Mouse (Mus musculus): ENCODE results near the gene Plek2.
A peak's percentile ranks its signal among the peaks of the same experiment; 100 is the strongest.
"Not testable (repeated sequence)": the region's sequence is repeated elsewhere in the genome, so short reads cannot be mapped to it uniquely, and the experiment has no call there.

Plek2 gene

DNA sequence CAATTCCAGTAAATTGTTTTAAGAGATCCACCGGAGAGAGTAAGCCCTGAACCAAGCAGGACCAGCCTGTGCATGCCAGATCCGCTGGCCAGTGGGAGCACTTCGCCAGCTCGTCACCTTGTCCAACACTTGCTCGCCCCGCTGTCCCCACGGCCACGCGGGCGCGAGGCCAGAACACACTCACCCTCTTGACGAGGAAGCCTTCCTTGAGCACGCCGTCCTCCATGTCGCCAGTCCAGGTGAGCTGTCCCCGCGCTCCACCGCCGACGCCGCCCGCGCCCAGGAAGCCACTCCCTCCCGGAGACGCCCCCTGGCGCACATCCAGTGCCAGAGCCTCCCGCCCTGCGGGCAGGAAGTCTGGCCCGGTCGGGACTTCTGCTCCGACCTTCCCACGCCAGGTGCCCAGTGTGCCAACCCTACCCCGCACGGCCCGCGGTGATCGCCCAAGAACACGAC lies at the start of gene Plek2:
Gene Plek2 (minus strand): TSS at position 258 of the 456 bp plus-strand sequence.
- peak; percentile 57 for DNase-seq (ENCODE audit: low spot score)

- no peak for DNase-seq (ENCODE audit: low spot score)
Observed at GRCm38 (mm10) chr12:78956405-78956804, 49.6 kb upstream of the Plek2 start.

DNA sequence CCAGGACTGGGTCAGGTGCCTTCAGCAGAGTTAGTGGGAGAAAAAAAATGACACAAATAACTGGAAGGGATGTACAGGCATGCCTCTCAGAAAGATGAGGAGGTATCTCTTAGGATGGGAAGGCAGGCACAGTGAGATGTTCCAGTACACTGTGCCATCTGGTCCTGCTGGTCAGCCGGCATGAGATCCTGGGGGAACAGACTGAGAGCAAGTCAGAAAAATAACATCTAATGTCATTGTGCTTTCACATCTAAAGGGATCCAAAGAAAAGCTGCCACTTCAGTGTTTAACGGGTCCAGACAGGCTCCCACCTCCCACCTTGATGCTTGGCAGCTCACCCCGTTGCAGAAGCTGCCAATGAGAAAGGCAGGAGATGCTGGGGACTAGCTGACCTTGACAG lies 45.7 kb upstream of the Plek2 start:
- DNase-seq (ENCODE audit: low spot score): no peak

- DNase-seq (ENCODE audit: low spot score): no peak
Observed at GRCm38 (mm10) chr12:78952053-78952452, 45.3 kb upstream of the Plek2 start.

DNA sequence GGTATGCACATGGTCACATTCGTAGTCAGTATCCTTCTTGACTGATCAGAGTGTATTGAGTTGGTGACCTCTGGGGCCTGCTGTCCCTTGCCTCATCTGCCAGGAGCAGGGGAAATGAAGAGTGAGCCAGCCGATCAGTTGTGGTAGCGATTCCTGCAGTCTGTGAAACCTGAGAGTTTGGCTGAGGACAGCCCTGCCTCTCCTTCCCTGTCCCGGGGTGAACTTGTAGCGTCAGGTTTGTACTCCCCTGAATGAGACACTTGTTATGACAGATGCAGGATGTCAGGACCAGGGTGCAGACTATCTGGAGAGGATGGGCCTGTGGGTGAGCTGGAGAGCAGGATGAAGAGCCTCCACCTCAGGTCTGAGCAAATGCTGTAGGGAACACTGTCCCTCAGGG lies 40.9 kb upstream of the Plek2 start:
- DNase-seq (ENCODE audit: low spot score): no peak

DNA sequence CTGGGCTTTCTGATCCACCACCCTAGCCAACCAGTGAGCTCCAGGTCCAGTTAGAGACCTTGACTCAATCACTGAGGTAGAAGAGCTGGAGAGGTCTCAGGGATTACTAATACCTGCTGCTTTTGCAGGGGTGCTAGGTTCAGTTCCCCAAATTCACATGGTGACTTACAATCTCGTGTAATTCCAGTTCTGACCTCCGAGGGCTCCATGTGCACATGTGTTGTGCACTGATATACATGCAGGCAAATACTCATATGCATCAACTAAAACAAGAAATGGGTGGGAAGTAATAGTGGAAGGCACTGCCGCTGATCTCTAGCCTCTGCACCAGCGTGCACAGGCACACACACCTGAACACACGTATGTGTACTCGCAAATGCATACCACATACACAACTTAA lies 40.4 kb upstream of the Plek2 start:
- no peak for DNase-seq (ENCODE audit: low spot score)

DNA sequence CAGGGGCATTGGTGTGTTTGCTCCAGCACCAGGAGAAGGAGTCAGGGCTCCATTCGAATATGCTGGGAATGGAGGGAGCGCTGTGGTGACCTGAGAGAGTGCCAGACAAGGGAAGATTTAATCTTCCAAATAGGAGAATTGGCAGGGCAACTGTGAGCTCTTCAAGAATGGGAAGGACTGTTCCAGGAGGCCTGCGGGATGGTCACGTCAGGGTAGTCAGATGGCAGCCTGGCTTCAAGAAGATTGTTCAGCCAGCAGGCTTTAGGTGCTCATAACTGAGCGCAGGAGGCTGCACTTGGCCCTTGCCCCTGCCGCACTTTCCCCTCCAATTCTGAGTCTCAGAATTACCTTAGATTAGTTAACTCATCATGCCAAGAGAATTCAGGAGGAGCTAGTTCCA lies 36.2 kb upstream of the Plek2 start:
- DNase-seq (ENCODE audit: low spot score): no peak

GRCm38 (mm10) chr12:78940081-78940480 lies 33.3 kb upstream of the Plek2 start:
- DNase-seq (ENCODE audit: low spot score): no peak

- peak; percentile 81 for DNase-seq (ENCODE audit: low spot score)
Observed at GRCm38 (mm10) chr12:78939393-78940037, 32.8 kb upstream of the Plek2 start.

DNA sequence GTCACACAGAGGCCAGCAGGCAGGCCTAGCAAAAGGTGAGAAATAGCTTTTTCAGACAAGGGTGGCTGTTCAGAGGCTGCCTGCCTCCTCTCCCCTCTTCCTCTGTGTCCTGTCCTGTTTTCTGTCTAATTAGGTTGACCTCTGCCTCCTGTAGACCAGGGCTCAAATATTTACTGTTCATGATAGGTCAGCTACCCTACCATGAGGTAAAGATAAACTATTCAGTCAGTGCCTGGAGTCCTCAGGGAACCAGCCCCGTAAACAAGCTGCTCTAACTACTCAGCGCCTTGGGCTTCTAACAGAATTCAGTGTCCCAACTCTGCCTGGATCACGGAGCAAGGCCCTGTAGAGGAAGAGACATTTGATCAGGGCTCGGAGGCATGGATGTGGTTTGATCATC lies 29.7 kb upstream of the Plek2 start:
- peak; percentile 77 for DNase-seq (ENCODE audit: low spot score)

DNA sequence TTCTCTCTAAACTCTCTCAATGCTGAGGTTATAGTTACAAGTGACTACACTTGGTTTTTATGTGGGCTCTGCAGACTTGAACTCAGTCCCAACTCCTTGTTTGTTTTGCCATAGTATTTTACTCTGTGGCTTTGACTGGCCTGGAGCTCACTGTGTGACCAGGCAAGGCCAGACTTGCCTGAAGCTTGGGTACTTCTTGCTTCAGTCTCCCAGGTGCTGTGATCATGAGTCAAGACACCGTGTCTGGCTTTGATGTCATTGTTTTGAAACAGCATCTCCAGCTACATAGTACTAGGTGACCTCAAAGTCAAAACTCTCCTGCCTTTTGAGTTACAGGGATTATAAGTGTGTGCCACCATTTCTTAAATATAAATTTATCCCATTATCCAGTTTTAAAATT lies 23.1 kb upstream of the Plek2 start:
- no peak for DNase-seq (ENCODE audit: low spot score)

DNA sequence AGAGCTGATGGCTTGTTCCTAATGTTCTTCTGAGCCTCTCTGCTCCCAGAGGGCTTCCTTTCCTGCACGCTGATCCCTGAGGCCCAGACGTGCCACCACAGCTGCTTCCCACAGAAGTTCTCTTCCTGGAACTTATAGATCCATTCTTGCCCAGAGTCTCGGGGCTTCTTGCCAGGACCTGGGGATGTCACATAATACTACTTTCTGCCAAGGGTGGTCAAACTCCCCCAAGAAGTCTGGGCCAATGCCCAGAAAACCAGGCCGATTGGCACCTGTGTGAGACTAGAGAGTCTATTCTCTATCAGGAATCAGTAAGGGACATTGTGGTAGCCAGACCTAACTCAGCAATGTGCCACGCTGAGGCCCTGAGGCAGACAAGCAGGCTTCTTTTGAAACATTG lies 20.5 kb upstream of the Plek2 start:
- DNase-seq (ENCODE audit: low spot score): no peak

DNA sequence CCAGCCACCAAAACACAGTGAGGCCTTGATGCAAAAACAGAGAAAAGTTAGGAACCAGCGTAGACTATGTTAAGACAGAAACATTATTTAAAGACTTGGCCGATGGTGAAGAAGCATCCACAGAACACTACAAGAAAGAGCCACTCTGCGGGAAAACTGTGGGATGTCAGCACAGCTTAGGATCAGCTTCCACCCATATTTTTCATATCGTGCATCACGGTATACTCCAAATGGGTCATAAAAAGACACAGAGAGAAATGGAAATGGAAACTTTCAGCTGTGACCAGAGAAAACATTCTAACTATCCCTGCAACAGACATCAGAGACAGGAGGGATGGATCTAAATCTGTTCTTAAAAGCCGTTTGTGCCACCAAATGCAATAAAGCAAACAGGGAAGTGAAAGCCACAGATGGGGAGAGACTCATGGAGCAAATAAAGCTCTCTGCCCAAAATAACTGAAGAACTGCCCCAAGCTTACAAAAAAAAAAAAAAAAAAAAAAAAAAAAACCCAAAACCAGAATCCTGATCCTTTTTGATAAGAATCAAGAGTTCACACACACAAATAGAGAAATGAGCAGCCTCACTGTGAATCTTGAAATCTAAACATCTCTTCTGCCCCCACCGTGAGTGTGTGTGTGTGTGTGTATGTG lies 16.9 kb upstream of the Plek2 start:
- DNase-seq (ENCODE audit: low spot score): no peak

GRCm38 (mm10) chr12:78922977-78923376 lies 16.2 kb upstream of the Plek2 start:
- DNase-seq (ENCODE audit: low spot score): not testable (repeated sequence)

DNA sequence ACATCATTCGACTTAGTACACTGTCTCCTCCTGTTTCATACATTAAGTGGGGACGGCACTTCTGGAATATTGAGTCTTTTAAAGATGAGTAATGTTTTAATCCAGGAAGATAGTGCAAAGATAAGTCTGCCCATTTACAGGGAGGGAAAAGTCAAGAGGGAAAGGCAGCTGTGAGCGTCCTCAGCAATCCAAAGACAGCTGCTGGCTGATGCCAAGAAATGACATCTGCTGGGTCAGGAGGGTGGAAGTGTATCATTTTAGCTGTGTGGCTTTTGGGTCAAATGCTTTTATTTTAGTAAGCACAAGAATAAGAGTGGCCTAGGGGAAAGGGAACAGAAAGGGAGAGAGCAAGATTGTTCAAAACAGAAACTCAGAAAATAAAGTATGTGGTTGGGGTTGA lies 15.3 kb upstream of the Plek2 start:
- no peak for DNase-seq (ENCODE audit: low spot score)

DNA sequence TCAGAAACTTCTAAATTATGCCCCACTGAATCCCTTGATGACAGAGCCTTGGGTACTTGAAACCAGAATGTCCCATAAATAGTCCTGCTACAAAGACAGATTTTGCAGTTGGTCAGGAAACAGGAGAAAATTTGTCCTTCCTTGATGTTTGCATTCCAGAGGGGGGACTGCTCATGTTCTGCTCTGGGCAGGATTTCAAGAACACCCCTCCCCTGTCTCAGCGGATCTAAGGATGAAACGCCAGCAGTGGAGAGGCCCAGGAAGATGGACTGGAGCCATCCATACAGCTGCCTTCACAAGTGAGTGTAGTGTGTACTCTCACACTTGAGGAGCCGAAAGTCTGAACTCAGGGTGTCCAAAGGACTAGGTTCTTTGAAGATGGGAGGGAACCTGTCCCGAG lies 14.7 kb upstream of the Plek2 start:
- DNase-seq (ENCODE audit: low spot score): no peak

DNA sequence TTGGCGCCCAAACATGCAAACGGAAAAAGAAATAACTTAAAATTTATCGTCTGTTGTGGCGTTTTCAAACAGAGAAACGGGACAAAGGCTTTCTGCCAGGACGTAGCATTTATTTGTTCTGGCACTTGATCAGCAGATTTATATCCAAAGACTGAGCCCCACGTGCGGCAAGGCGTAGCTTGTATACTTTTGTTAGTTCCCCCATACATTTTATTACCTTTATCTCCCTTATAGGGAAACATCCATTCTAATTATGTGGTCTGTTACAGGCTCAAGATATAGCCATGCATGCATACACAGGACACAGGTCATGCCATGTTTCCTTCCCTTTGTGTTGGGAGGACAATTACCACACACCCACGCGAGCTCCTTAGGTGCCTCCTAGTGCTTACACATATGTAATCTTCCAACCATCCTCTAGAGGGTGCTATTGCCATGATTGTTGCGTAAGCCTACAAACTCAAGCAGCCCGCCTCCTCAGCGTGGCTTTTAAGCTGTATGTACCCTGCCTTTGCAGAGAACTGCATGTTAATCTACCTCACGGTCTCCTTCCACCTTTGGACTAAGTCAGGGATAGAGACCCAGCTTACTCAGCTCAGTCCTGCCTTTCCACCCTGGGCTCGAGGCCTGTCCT lies 12.4 kb upstream of the Plek2 start:
- peak; percentile 51 for DNase-seq (ENCODE audit: low spot score)

- DNase-seq (ENCODE audit: low spot score): peak; percentile 84
Observed at GRCm38 (mm10) chr12:78918227-78919078, 11.7 kb upstream of the Plek2 start.

DNA sequence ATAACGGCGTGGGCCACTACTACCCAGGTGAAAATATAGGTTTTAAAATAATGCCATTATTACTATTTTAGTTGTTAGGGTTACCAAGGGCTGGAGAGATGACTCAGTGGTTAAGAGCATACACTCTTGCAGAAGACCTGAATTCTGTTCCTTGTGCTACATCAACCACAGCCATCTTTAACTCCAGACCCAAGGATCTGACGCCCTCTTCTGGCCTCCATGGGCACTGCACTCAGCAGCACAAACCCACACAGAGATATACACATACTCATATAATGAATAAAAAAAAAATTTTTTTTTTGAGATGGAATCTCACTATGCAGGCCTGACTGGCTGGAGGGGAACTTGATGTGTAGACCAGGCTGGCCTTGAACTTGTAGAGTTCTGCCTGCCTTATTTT lies 9.5 kb upstream of the Plek2 start:
- no peak for DNase-seq (ENCODE audit: low spot score)

GRCm38 (mm10) chr12:78915561-78915960 lies 8.8 kb upstream of the Plek2 start:
- DNase-seq (ENCODE audit: low spot score): no peak

- peak; percentile 33 for DNase-seq (ENCODE audit: low spot score)
Observed at GRCm38 (mm10) chr12:78914458-78914857, 7.7 kb upstream of the Plek2 start.

- DNase-seq (ENCODE audit: low spot score): peak; percentile 60
Observed at GRCm38 (mm10) chr12:78911707-78912417, 5.1 kb upstream of the Plek2 start.

Data from yolk sac, embryonic 10.5 days (tissue).